Mouse (Mus musculus): ENCODE data around the gene Bbs9. TPM values are rescaled to one million over a fixed set of nuclear protein-coding genes. Genes with fewer than 3 reads are reported as not detected.
"Not testable (repeated sequence)": the region's sequence is repeated elsewhere in the genome, so short reads cannot be mapped to it uniquely, and the experiment has no call there.

Gene Bbs9
- total and polyA plus RNA-seq, 2 experiments from 2014 or later, result 17.8 to 35.4 TPM

DNA sequence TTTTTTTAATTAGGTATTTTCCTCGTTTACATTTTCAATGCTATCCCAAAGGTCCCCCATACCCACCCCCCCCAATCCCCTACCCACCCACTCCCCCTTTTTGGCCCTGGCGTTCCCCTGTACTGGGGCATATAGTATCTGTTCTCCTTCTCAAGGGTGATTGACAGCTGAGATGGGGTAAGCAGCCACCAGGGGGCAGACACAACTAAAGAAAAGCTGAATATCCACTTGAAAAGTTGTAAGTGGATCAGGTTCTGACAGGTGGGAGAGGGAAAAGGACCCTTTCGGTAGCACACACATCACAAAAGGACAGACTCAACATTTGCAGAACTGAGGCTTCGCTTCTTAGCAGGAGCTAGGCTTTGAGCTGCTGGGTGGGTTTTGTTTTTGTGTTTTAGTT lies 237.8 kb downstream of the Bbs9 start:
- H3K4me2 ChIP-seq (ENCODE audit: low read depth); H3K4me3 ChIP-seq (ENCODE audit: low read depth, low read length); ATAC-seq; H3K4me1 ChIP-seq (ENCODE audit: insufficient read depth); H3K27me3 ChIP-seq (ENCODE audit: insufficient read depth, low read length); H3K9ac ChIP-seq; H3K27ac ChIP-seq (ENCODE audit: low read depth, low read length); H3K9me3 ChIP-seq (ENCODE audit: low read length); H3K36me3 ChIP-seq (ENCODE audit: insufficient read depth): not testable (repeated sequence)
- peak; percentile 36 for DNase-seq
- WGBS, result 29% methylated on average over 4 of the region's 4 CpGs
- TF ChIP-seq CTCF (IDR thresholded peaks at IDR 0.05; ENCODE audit: low read depth), result peak; percentile 49

DNA sequence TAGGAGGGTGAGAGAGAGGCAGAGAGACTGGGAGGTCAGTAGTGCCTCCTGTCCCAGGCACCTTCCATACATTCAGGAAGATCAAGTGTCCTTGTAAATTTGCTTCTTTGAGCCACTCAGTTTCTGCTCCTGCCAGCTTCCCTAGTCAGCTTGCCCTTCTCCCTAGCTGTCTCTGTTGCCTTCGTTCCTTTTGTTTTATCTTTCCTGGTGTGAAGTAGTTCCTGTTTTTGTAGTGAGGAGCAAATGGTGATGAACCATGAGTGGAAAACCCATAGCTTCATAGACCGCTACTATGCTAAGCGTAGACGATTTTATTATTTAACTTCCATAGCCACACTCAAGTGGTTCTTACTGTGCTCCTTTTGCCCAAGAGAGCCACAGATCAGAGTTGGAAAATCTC lies 242.1 kb downstream of the Bbs9 start:
- ATAC-seq (no peak), DNase-seq (no peak)
- Histone ChIP-seq H3K27me3 (ENCODE audit: insufficient read depth, low read length) (no peaks in the 10 kb centered on the region), H3K27ac (ENCODE audit: low read depth, low read length) (no peak overlapping the region), H3K9me3 (ENCODE audit: low read length) (no peaks in the 10 kb centered on the region), H3K36me3 (ENCODE audit: insufficient read depth) (no peaks in the 10 kb centered on the region), H3K4me2 (ENCODE audit: low read depth) (no peak overlapping the region), H3K4me3 (ENCODE audit: low read depth, low read length) (no peak overlapping the region), H3K4me1 (ENCODE audit: insufficient read depth) (no peaks in the 10 kb centered on the region), H3K9ac (no peak overlapping the region)
- 92% methylated on average over 4 of the region's 4 CpGs for WGBS
- no peak for TF ChIP-seq CTCF (IDR thresholded peaks at IDR 0.05; ENCODE audit: low read depth)

DNA sequence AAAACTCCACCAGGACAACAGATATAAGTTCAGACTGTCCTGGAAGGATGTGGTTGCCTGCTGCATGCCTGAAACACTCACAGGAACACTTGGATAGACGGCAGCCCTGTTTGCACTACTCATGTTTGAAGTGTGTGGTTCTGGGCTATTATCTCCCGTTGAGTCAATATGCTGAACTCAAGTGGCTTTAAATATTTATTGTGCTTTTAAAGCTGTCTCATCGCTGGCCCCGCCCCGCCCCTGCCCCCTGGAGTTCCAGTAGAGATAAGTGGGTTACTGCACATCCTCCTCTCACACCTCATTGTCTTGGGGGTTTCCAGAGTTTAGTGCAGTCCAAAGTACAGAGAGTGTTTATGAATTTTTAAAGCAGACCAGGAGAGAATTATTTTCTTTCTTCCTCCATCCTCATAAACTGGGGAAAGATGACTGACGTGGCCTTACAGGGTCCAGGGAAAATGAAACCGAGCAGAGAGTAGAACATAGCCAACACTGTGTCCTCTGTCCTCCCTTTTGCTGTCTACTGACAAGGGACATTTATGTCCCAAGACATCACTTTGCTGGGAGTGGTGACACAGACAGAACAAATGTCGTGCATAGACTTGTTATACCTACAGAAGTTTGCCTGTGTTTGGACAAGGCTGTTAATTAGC lies 242.8 kb downstream of the Bbs9 start:
- no peak for ATAC-seq
- no peak overlapping the region for H3K4me3 ChIP-seq (ENCODE audit: low read depth, low read length)

DNA sequence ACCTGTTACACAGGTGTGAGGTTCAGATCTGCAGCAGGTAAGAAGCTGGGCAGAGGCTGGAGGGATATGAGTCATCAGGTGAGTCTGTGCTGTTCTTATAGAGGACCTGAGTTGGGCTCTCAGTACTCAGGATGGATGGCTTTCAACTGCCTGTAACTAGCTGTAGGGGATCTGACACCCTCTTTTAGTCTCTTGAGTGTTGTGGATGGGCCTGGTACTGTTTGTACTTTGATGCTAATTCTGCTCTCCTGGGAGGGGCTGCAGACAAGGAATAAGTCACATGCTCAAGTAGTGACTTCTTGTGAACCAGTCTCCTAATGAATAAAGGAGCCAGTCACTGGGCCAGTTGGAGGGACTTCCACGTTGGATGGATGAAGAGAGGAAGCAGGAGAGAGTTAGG lies 257.1 kb downstream of the Bbs9 start:
- no peak for DNase-seq
- Histone ChIP-seq H3K27ac (ENCODE audit: low read depth, low read length) (no peak overlapping the region), H3K27me3 (ENCODE audit: insufficient read depth, low read length) (no peaks in the 10 kb centered on the region), H3K9ac (no peak overlapping the region), H3K4me3 (ENCODE audit: low read depth, low read length) (no peak overlapping the region), H3K4me1 (ENCODE audit: insufficient read depth) (no peaks in the 10 kb centered on the region), H3K4me2 (ENCODE audit: low read depth) (no peak overlapping the region), H3K9me3 (ENCODE audit: low read length) (no peaks in the 10 kb centered on the region), H3K36me3 (ENCODE audit: insufficient read depth) (no peaks in the 10 kb centered on the region)
- no peak for ATAC-seq
- no peak for TF ChIP-seq CTCF (IDR thresholded peaks at IDR 0.05; ENCODE audit: low read depth)
- WGBS, result 68% methylated on average over 1 of the region's 1 CpGs

More for the DNA sequence above, 242.8 kb downstream of the Bbs9 start:
- Histone ChIP-seq H3K4me2 (ENCODE audit: low read depth) (no peak overlapping the region), H3K4me1 (ENCODE audit: insufficient read depth) (no peaks in the 10 kb centered on the region), H3K9me3 (ENCODE audit: low read length) (no peaks in the 10 kb centered on the region), H3K9ac (no peak overlapping the region), H3K27ac (ENCODE audit: low read depth, low read length) (no peak overlapping the region), H3K36me3 (ENCODE audit: insufficient read depth) (no peaks in the 10 kb centered on the region), H3K27me3 (ENCODE audit: insufficient read depth, low read length) (no peaks in the 10 kb centered on the region)
- no peak for TF ChIP-seq CTCF (IDR thresholded peaks at IDR 0.05; ENCODE audit: low read depth)
- 79% methylated on average over 8 of the region's 8 CpGs for WGBS
- DNase-seq, result no peak

DNA sequence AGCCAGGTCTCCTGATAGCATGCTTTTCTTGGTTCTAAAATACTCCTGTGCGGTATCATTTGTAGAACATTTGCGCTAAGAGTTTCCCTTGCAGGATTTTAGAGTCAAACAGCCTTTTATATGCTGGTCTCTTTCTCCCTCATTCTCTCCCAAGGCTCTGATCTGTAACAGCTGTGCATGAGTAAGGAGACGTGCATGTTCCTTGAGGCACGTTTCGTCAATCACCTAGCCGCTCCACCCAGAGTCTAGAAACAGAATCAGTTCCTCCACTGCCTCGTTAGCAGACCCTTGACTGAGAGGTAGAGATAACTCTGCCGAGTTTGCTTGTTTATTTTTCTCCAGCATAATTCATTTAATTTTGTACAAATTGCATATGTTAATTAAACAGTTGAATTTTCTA lies 259.4 kb downstream of the Bbs9 start:
- Histone ChIP-seq H3K9ac (no peak overlapping the region), H3K4me1 (ENCODE audit: insufficient read depth) (no peaks in the 10 kb centered on the region), H3K4me3 (ENCODE audit: low read depth, low read length) (no peak overlapping the region), H3K9me3 (ENCODE audit: low read length) (no peaks in the 10 kb centered on the region), H3K27me3 (ENCODE audit: insufficient read depth, low read length) (no peaks in the 10 kb centered on the region), H3K36me3 (ENCODE audit: insufficient read depth) (no peaks in the 10 kb centered on the region), H3K27ac (ENCODE audit: low read depth, low read length) (no peak overlapping the region), H3K4me2 (ENCODE audit: low read depth) (no peak overlapping the region)
- no peak for TF ChIP-seq CTCF (IDR thresholded peaks at IDR 0.05; ENCODE audit: low read depth)
- 38% methylated on average over 8 of the region's 8 CpGs for WGBS
- ATAC-seq (no peak; the same call in 1 of the 2 replicates), DNase-seq (no peak)

DNA sequence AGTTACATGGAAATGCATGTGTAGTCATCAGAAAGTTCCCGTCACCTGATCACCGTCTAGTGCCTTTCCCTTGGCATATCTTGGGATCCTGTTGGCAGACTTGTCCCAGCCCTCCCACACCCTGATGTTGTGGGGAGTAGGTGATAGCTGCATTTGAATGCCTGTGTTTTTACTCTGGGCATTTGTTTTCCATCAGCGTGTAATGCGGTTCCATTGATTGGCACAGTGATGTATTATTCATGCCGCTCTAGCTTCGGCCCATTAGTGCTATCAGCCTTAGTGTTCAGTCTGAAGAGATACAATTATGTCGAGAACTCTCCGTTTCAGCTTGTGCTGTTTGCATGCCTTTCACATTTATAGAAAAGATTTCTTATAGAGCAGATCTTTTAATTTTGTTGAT lies 259.9 kb downstream of the Bbs9 start:
- WGBS, result 16% methylated on average over 8 of the region's 8 CpGs
- no peaks in the 10 kb centered on the region for H3K4me1 ChIP-seq (ENCODE audit: insufficient read depth)
- no peak overlapping the region for H3K9ac ChIP-seq
- H3K27ac ChIP-seq (ENCODE audit: low read depth, low read length), result no peak overlapping the region
- no peak overlapping the region for H3K4me3 ChIP-seq (ENCODE audit: low read depth, low read length)
- DNase-seq, result no peak
- H3K36me3 ChIP-seq (ENCODE audit: insufficient read depth), result no peaks in the 10 kb centered on the region
- TF ChIP-seq CTCF (IDR thresholded peaks at IDR 0.05; ENCODE audit: low read depth), result no peak
- H3K9me3 ChIP-seq (ENCODE audit: low read length), result no peaks in the 10 kb centered on the region
- no peaks in the 10 kb centered on the region for H3K27me3 ChIP-seq (ENCODE audit: insufficient read depth, low read length)
- H3K4me2 ChIP-seq (ENCODE audit: low read depth), result no peak overlapping the region
- no peak; the same call in 1 of the 2 replicates for ATAC-seq

DNA sequence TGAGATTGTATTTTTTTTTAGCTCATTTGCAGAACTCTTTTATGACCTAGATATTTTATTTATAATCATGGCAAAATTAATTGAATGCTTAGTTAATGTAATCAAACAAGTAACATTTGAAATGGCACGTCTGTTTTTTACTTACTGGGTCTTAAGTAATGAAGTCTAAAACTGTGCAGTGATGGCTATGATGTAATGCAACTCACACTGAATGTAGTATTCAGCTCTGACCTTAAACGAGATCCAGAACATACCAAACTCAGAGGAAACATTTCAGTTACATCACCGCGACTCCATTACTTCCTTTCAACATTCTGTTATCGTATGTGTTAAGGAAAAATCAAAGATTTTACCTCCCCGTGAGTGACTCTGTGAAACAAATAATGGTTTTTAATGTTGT lies 262.4 kb downstream of the Bbs9 start:
- Histone ChIP-seq H3K27ac (ENCODE audit: low read depth, low read length) (no peak overlapping the region), H3K9ac (no peak overlapping the region), H3K9me3 (ENCODE audit: low read length) (no peaks in the 10 kb centered on the region), H3K36me3 (ENCODE audit: insufficient read depth) (no peaks in the 10 kb centered on the region), H3K4me2 (ENCODE audit: low read depth) (no peak overlapping the region), H3K27me3 (ENCODE audit: insufficient read depth, low read length) (no peaks in the 10 kb centered on the region), H3K4me1 (ENCODE audit: insufficient read depth) (no peaks in the 10 kb centered on the region), H3K4me3 (ENCODE audit: low read depth, low read length) (no peak overlapping the region)
- WGBS, result 62% methylated on average over 6 of the region's 6 CpGs
- ATAC-seq (no peak), DNase-seq (no peak)
- no peak for TF ChIP-seq CTCF (IDR thresholded peaks at IDR 0.05; ENCODE audit: low read depth)

All from forebrain, postnatal 0 days (tissue).